In the genomic region with DNA sequence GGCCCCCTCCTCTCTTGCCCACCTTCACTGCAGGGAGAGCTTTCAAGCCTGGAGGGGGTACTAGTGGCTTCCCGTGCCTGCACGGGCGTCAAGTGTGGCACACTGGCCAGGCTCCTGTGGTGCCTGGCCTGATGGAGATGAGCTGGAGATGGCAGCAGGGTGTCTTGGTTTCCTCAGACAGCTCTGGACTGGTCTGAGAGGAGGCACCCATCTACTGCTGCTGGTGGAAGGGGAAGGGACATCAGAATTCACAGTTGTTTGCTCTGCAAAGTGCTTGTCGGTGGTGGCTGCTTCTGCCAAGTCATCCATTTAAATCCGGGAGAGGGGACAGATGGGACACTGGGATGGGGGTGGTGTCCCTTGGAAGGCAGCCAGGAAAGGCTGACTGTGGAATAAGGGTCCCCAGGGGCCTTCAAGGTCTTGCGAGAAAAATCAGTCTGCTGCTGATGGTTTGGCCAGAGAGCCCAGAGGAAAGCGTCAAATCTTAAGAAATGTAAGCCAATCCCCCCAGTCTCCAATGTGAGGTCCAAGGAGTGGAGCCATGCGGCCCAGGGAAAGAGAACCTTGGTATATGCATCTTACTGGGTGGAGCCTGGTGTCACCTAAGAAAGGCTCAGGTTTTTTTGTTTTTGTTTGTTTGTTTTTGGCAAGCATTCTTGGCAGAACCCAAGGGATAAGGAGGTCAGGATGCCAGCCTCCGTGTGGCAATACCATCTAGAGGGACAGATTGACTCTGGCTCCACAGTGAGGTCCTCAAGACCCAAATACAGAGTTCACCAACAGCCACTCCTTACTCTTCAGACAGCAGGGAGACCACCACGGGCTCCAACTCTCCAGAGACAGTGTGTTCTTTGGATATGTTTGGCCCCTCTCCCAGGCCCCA, we compare ENCODE assay signal across 8 mouse cellular contexts. TPM values are rescaled to one million over a fixed set of nuclear protein-coding genes. Genes with fewer than 3 reads are reported as not detected.
A peak's percentile ranks its signal among the peaks of the same experiment; 100 is the strongest.
DNase-seq lines count a peak whose midpoint lies in the region; ATAC-seq and TF ChIP-seq lines count a peak whose summit lies in the region.

No protein-coding gene starts in this region.

- no peak overlapping the region for H3K9ac ChIP-seq in lung, postnatal 0 days (replicated peaks; ENCODE audit: low read depth)

- H3K4me3 ChIP-seq in lung, postnatal 0 days (ENCODE audit: low read depth, low read length): no peak overlapping the region

- no peak overlapping the region for H3K4me2 ChIP-seq in lung, postnatal 0 days (replicated peaks; ENCODE audit: low read depth, low read length)

- no peak for TF ChIP-seq CTCF in lung, postnatal 0 days (IDR thresholded peaks at IDR 0.05)

- no peak overlapping the region for H3K27ac ChIP-seq in lung, postnatal 0 days (ENCODE audit: low read length)

- no peaks in the 10 kb centered on the region for H3K27me3 ChIP-seq in lung, postnatal 0 days (replicated peaks; ENCODE audit: insufficient read depth, low read length)

- no peak for TF ChIP-seq EP300 in lung, postnatal 0 days (IDR thresholded peaks at IDR 0.05)

- DNase-seq in cerebellum, adult 11 months: peak; percentile 31
- no peak for DNase-seq in cerebellum, adult 18-20 months
- no peak for DNase-seq in lung, postnatal 0 days (ENCODE audit: low spot score)
- DNase-seq in lung, postnatal 14 days: no peak
- peak; percentile 34 for DNase-seq in heart, adult 8-10 months (ENCODE audit: low spot score)
- peak; percentile 13 to 43 for DNase-seq in layer of hippocampus, postnatal 36 days
- no peak for DNase-seq in frontal cortex, postnatal 10 days (ENCODE audit: low spot score in 2 of 2)
- no peak for DNase-seq in urinary bladder, adult 2 months (ENCODE audit: low spot score)

- 52% methylated on average over 10 of the region's 10 CpGs for WGBS in lung, postnatal 0 days

- H3K9me3 ChIP-seq in lung, postnatal 0 days (ENCODE audit: low read length): no peaks in the 10 kb centered on the region

- H3K4me1 ChIP-seq in lung, postnatal 0 days (ENCODE audit: insufficient read depth, low read depth, low read length): no peaks in the 10 kb centered on the region

- peak; percentile 13; the same call in 1 of the 2 replicates for ATAC-seq in lung, postnatal 0 days

- peaks cover 26% of the 10 kb centered on the region for H3K36me3 ChIP-seq in lung, postnatal 0 days (ENCODE audit: insufficient read depth, low read length)

RNA-seq across cellular contexts. Expression of gene Sesn2, which starts 17.9 kb away (rescaled TPM):
- polyA plus RNA-seq in lung, postnatal 0 days (2015; fragmentation: Nextera tagmentation; extraction: Ambion mirVana): 11.6 and 16.0 TPM in 2 replicates
- total RNA-seq in heart, adult 8-10 months (2022): 1 to 10 TPM; 2.6 to 3.6 (median 3.0) TPM
- total RNA-seq in layer of hippocampus, postnatal 36 days (2021): 10 to 100 TPM; 12.8 to 13.5 TPM
- polyA plus RNA-seq in urinary bladder, adult 2 months (2012; rRNA removed): 9.8 and 10.1 TPM in 2 replicates

RNA-seq across cellular contexts. Expression of gene Med18, which starts 28.7 kb away (rescaled TPM):
- 10.4 and 11.3 TPM in 2 replicates for polyA plus RNA-seq in lung, postnatal 0 days (2015; fragmentation: Nextera tagmentation; extraction: Ambion mirVana)
- 1 to 10 TPM; 2.5 to 4.7 (median 4.1) TPM for total RNA-seq in heart, adult 8-10 months (2022)
- total RNA-seq in layer of hippocampus, postnatal 36 days (2021): 10 to 100 TPM in 1 of 2 experiments, 1 to 10 TPM in 1; 8.8 to 10.4 TPM
- 5.6 and 7.5 TPM in 2 replicates for polyA plus RNA-seq in urinary bladder, adult 2 months (2012; rRNA removed)

RNA-seq across cellular contexts. Expression of gene Atpif1, which starts 41.0 kb away (rescaled TPM):
- polyA plus RNA-seq in lung, postnatal 0 days (2015; fragmentation: Nextera tagmentation; extraction: Ambion mirVana): 700 and 732 TPM in 2 replicates
- 100 to 1,000 TPM; 262 to 368 (median 320) TPM for total RNA-seq in heart, adult 8-10 months (2022)
- 100 to 1,000 TPM; 415 to 443 TPM for total RNA-seq in layer of hippocampus, postnatal 36 days (2021)
- polyA plus RNA-seq in urinary bladder, adult 2 months (2012; rRNA removed): 367 and 421 TPM in 2 replicates

RNA-seq across cellular contexts. Expression of gene Dnajc8, which starts 42.9 kb away (rescaled TPM):
- 157 and 182 TPM in 2 replicates for polyA plus RNA-seq in lung, postnatal 0 days (2015; fragmentation: Nextera tagmentation; extraction: Ambion mirVana)
- 10 to 100 TPM; 50.4 to 67.2 (median 58.2) TPM for total RNA-seq in heart, adult 8-10 months (2022)
- 10 to 100 TPM; 77.9 to 86.7 TPM for total RNA-seq in layer of hippocampus, postnatal 36 days (2021)
- polyA plus RNA-seq in urinary bladder, adult 2 months (2012; rRNA removed): 138 and 139 TPM in 2 replicates

Comparison
In these comparisons a context has a peak if more than half of its experiments do, and no peak if none do; other contexts are left out.
1. DNase-seq: peak in cerebellum, adult 11 months (single experiment), heart, adult 8-10 months (single experiment) and layer of hippocampus, postnatal 36 days (2 of 2); none in cerebellum, adult 18-20 months (0 of 2), lung, postnatal 0 days (single experiment), lung, postnatal 14 days (single experiment), frontal cortex, postnatal 10 days (0 of 2) and urinary bladder, adult 2 months (single experiment).